Mouse (Mus musculus) intestine, embryonic 16.5 days (tissue): ENCODE data around the gene Casp9. TPM values are rescaled to one million over a fixed set of nuclear protein-coding genes. Genes with fewer than 3 reads are reported as not detected.
A peak's percentile ranks its signal among the peaks of the same experiment; 100 is the strongest.

ENCODE experiments used
- ATAC-seq: fragments of 200-750 bp; cut with Nextera tagmentation; 2 replicates; pipeline ENCODE4 v1.8.0; 2017; ENCODE audit warnings: moderate TSS enrichment, moderate library complexity
- H3K27ac ChIP-seq: fragments of 300-500 bp; sonication (generic); 2 replicates; pipeline ENCODE4 v1.5.1; 2014; ENCODE audit warnings: mild to moderate bottlenecking, low read length
- H3K27me3 ChIP-seq: fragments of 300-500 bp; sonication (generic); replicated peaks from 2 replicates; pipeline ENCODE4 v1.6.1; 2014; ENCODE audit warnings: low read length, control low read depth, mixed read lengths; ENCODE audit not compliant: control insufficient read depth, insufficient read depth
- H3K36me3 ChIP-seq: fragments of 300-500 bp; sonication (generic); 2 replicates; pipeline ENCODE4 v1.6.1; 2014; ENCODE audit warnings: low read length, control low read depth; ENCODE audit not compliant: control insufficient read depth, insufficient read depth
- H3K4me1 ChIP-seq: fragments of 300-500 bp; sonication (generic); 2 replicates; pipeline ENCODE4 v1.6.1; 2014; ENCODE audit warnings: low read length, control low read depth, mixed read lengths; ENCODE audit not compliant: control insufficient read depth, insufficient read depth
- H3K4me2 ChIP-seq: fragments of 300-500 bp; sonication (generic); 2 replicates; pipeline ENCODE4 v1.6.1; 2014; ENCODE audit warnings: low read depth, low read length, control low read depth
- H3K4me3 ChIP-seq: fragments of 300-500 bp; sonication (generic); 2 replicates; pipeline ENCODE4 v1.5.1; 2014; ENCODE audit warnings: mild to moderate bottlenecking, low read length
- H3K9ac ChIP-seq: fragments of 300-500 bp; sonication (generic); 2 replicates; pipeline ENCODE4 v1.6.1; 2014; ENCODE audit warnings: low read depth, low read length
- H3K9me3 ChIP-seq: fragments of 300-500 bp; sonication (generic); 2 replicates; pipeline ENCODE4 v1.6.1; 2016; ENCODE audit warnings: low read length, control low read depth; ENCODE audit not compliant: control insufficient read depth
- WGBS: fragments of 180-500 bp; shearing (Covaris S2); extraction: QIAGEN DNeasy Blood & Tissue Kit; methylation state at CpG from one replicate; pipeline ENCODE4 v1.1.7; 2014; 5-methylcytosine and 5-hydroxymethylcytosine counted together
- polyA plus RNA-seq: library from polyadenylated mRNA; unstranded; fragments of >200 nt; fragmentation: Nextera tagmentation; extraction: Ambion mirVana; gene quantifications from 2 replicates; pipeline ENCODE4 v1.2.1, GENCODE M21; 2015

The Casp9 gene
- polyA plus RNA-seq, 1 experiment from 2014 or later = 21.3 TPM

GRCm38 (mm10) chr4:141790524-141790990 lies 2.9 kb upstream of the Casp9 start, which contains the start of gene Dnajc16:
Gene Dnajc16, minus strand, starts transcription at chr4:141790931.
- ATAC-seq = peak; percentile 87
- Histone ChIP-seq H3K36me3 (0 out of 2 replicates have a peak, but pooled peaks cover 3% of the 10 kb centered on the region), H3K9ac (peak within 1 kb of the TSS; percentile 94), H3K4me3 (peak within 1 kb of the TSS; percentile 96), H3K27me3 (no peaks in the 10 kb centered on the region), H3K4me1 (peaks cover 24% of the 10 kb centered on the region; the same call in 1 of the 2 replicates), H3K4me2 (peak within 1 kb of the TSS; percentile 95), H3K27ac (peak within 1 kb of the TSS; percentile 85), H3K9me3 (no peaks in the 10 kb centered on the region)
- under 1% methylated on average over 42 of the region's 42 CpGs for WGBS

GRCm38 (mm10) chr4:141791486-141791885 lies 1.9 kb upstream of the Casp9 start:
- H3K9ac ChIP-seq = no peak overlapping the region
- no peaks in the 10 kb centered on the region for H3K9me3 ChIP-seq
- peaks cover 31% of the 10 kb centered on the region for H3K4me1 ChIP-seq
- 90% methylated on average over 7 of the region's 7 CpGs for WGBS
- H3K27ac ChIP-seq = no peak overlapping the region
- H3K4me2 ChIP-seq = no peak overlapping the region
- no peak overlapping the region for H3K4me3 ChIP-seq
- no peaks in the 10 kb centered on the region for H3K27me3 ChIP-seq
- H3K36me3 ChIP-seq = 0 out of 2 replicates have a peak, but pooled peaks cover 3% of the 10 kb centered on the region
- ATAC-seq = no peak

- Histone ChIP-seq H3K9ac (no peak overlapping the region), H3K4me1 (peaks cover 32% of the 10 kb centered on the region), H3K27ac (no peak overlapping the region), H3K9me3 (no peaks in the 10 kb centered on the region), H3K36me3 (peaks cover 4% of the 10 kb centered on the region; the same call in 1 of the 2 replicates), H3K4me2 (no peak overlapping the region), H3K27me3 (no peaks in the 10 kb centered on the region), H3K4me3 (no peak overlapping the region)
- 84% methylated on average over 8 of the region's 8 CpGs for WGBS
- ATAC-seq = no peak
Measured at GRCm38 (mm10) chr4:141791951-141792350, 1.5 kb upstream of the Casp9 start.

- Histone ChIP-seq H3K4me3 (peak overlapping the region; percentile 74), H3K4me2 (peak overlapping the region; percentile 62), H3K36me3 (peaks cover 11% of the 10 kb centered on the region; the same call in 1 of the 2 replicates), H3K27ac (peak overlapping the region; percentile 91), H3K4me1 (peaks cover 32% of the 10 kb centered on the region), H3K27me3 (no peaks in the 10 kb centered on the region), H3K9ac (peak overlapping the region; percentile 51; the same call in 1 of the 2 replicates), H3K9me3 (no peaks in the 10 kb centered on the region)
- WGBS = 12% methylated on average over 10 of the region's 10 CpGs
- ATAC-seq = no peak
Measured at GRCm38 (mm10) chr4:141792554-141793281, 694 bp upstream of the Casp9 start.

- peak overlapping the region; percentile 97 for H3K27ac ChIP-seq
- peak overlapping the region; percentile 80 for H3K9ac ChIP-seq
- H3K9me3 ChIP-seq = no peaks in the 10 kb centered on the region
- peaks cover 10% of the 10 kb centered on the region; the same call in 1 of the 2 replicates for H3K36me3 ChIP-seq
- H3K4me2 ChIP-seq = peak overlapping the region; percentile 67
- H3K4me1 ChIP-seq = peaks cover 32% of the 10 kb centered on the region
- WGBS = 7% methylated on average over 5 of the region's 5 CpGs
- H3K4me3 ChIP-seq = peak overlapping the region; percentile 74
- H3K27me3 ChIP-seq = no peaks in the 10 kb centered on the region
- no peak for ATAC-seq
Measured at GRCm38 (mm10) chr4:141794152-141794535, 732 bp downstream of the Casp9 start.

GRCm38 (mm10) chr4:141796356-141796755 lies 2.9 kb downstream of the Casp9 start:
- Histone ChIP-seq H3K4me1 (peaks cover 23% of the 10 kb centered on the region), H3K36me3 (peaks cover 10% of the 10 kb centered on the region; the same call in 1 of the 2 replicates), H3K27ac (no peak overlapping the region), H3K4me2 (no peak overlapping the region), H3K27me3 (no peaks in the 10 kb centered on the region), H3K9ac (peak overlapping the region; percentile 24), H3K9me3 (no peaks in the 10 kb centered on the region), H3K4me3 (no peak overlapping the region)
- no peak for ATAC-seq
- WGBS = 86% methylated on average over 7 of the region's 7 CpGs

- H3K4me3 ChIP-seq = no peak overlapping the region
- no peak overlapping the region for H3K4me2 ChIP-seq
- H3K27ac ChIP-seq = no peak overlapping the region
- WGBS = 88% methylated on average over 4 of the region's 4 CpGs
- H3K4me1 ChIP-seq = peaks cover 20% of the 10 kb centered on the region
- no peak for ATAC-seq
- no peak overlapping the region; the same call in 1 of the 2 replicates for H3K9ac ChIP-seq
- H3K36me3 ChIP-seq = peaks cover 10% of the 10 kb centered on the region; the same call in 1 of the 2 replicates
- H3K9me3 ChIP-seq = no peaks in the 10 kb centered on the region
- no peaks in the 10 kb centered on the region for H3K27me3 ChIP-seq
Measured at GRCm38 (mm10) chr4:141796954-141797353, 3.5 kb downstream of the Casp9 start.

- no peak overlapping the region for H3K4me3 ChIP-seq
- no peak overlapping the region for H3K27ac ChIP-seq
- no peaks in the 10 kb centered on the region for H3K27me3 ChIP-seq
- H3K9ac ChIP-seq = no peak overlapping the region
- H3K4me2 ChIP-seq = no peak overlapping the region
- peaks cover 10% of the 10 kb centered on the region; the same call in 1 of the 2 replicates for H3K36me3 ChIP-seq
- H3K9me3 ChIP-seq = no peaks in the 10 kb centered on the region
- WGBS = 90% methylated on average over 5 of the region's 5 CpGs
- H3K4me1 ChIP-seq = peaks cover 20% of the 10 kb centered on the region
- no peak for ATAC-seq
Measured at GRCm38 (mm10) chr4:141797545-141797944, 4.1 kb downstream of the Casp9 start.

GRCm38 (mm10) chr4:141804105-141804504 lies 10.7 kb downstream of the Casp9 start:
- Histone ChIP-seq H3K4me1 (no peaks in the 10 kb centered on the region), H3K36me3 (peaks cover 17% of the 10 kb centered on the region), H3K4me3 (no peak overlapping the region), H3K9me3 (no peaks in the 10 kb centered on the region), H3K4me2 (no peak overlapping the region), H3K9ac (no peak overlapping the region), H3K27ac (no peak overlapping the region), H3K27me3 (no peaks in the 10 kb centered on the region)
- no peak for ATAC-seq
- WGBS = 88% methylated on average over 4 of the region's 4 CpGs
